Mouse (Mus musculus) megakaryocyte, adult 5-6 weeks (primary cell): ENCODE measurements around the gene Usp46. TPM values are rescaled to one million over a fixed set of nuclear protein-coding genes. Genes with fewer than 3 reads are reported as not detected.

Experiments used
- ATAC-seq: 2 replicates; pipeline ENCODE4 v1.8.0; 2016; ENCODE audit warnings: mild to moderate bottlenecking, inconsistent platforms; ENCODE audit not compliant: poor library complexity, severe bottlenecking
- total RNA-seq, 2 experiments: library from RNA; stranded (forward) in 1 of 2; stranded (reverse) in 1 of 2; fragments of 153-499, 151-499 nt in 1 of 2; fragments of 221-1000, 200-1000 nt in 1 of 2; gene quantifications; 2 replicates each; pipeline versions ENCODE4 v1.2.3 to v1.2.4; 2015 to 2017

Usp46 gene
- total RNA-seq (2015) (9.3 and 12.0 TPM in 2 replicates), total RNA-seq (2017) (7.3 and 10.0 TPM in 2 replicates)

DNA sequence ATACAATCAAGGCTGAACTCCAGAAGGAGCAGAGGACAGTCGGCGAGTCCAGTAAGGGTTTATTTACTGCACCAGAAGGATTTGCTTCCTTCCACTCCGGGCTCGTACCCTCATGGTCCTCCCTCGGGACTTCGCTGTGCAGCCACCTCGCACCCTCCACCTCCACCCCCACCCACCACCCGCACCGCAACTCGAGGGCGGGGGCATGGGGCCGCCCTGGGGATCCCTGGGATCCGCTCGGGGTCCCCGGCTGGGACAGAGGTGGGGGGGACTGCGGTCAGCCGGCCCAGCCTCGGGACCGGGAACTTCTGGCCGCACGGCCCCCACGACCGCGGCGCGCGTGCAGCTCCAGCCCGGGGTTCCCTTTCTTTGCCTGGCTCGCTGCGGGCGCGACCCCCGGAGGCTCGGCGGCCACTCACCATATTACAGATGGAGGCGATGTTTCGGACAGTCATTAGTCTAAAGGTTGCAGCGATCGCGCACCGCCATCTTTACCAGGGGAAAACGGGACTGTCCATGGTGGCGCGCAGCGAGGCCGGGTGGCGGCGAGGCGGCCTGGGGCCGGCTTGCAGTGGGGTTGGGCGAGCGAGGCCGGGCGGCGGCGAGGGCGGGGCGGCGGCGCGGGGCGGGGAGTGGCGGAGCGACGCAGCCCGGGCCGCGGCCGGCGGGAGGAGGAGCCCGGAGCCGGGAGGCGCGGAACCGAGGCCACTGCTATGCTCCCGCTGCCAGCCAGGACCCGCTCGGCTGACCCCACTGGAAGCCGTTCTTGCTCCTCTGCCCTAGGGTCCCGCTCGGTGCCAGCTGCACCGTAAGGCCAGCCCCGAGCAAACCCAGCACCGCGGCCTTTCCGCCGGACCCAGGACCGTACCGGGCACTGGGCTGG, at the start of gene Usp46:
Usp46 (minus strand) TSS at position 601 of the 883 bp plus-strand sequence.
- peak; percentile 82 for ATAC-seq

DNA sequence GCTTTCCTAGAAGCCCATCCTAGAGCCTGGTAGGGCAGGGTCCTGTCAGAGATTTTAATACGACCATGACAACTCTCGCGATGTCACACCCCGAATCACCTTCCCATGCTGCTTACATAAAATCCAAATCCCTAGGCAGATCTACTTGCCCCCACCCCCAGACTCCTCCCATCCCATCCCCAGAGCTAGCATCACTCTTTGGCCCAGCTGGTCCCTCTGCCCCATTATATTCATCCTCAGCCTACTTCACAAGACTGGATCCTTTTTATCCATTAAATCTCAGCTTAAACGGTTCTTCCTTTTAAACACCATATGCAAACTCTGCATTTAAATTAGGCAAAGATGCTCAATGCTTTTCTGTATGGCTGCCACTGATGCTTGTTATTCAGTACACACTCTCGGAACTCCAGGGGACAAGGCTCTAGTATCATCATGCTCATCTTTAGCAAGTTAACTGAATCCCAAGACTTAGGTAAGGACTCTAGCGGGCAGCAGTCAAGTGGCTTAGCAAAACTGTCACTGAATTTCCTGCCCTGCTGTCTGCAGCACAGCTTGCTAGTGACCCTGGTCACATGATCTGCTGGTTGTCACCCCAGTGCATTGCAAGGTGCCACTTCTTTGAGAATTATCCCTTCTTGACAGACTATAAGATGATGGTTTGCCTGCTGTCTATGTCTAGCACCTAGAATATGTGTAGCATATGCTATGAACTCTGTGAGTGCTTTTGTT, 45.9 kb upstream of the Usp46 start:
- ATAC-seq: no peak

GRCm38 (mm10) chr5:74105445-74105844, 37.2 kb upstream of the Usp46 start:
- ATAC-seq: no peak

DNA sequence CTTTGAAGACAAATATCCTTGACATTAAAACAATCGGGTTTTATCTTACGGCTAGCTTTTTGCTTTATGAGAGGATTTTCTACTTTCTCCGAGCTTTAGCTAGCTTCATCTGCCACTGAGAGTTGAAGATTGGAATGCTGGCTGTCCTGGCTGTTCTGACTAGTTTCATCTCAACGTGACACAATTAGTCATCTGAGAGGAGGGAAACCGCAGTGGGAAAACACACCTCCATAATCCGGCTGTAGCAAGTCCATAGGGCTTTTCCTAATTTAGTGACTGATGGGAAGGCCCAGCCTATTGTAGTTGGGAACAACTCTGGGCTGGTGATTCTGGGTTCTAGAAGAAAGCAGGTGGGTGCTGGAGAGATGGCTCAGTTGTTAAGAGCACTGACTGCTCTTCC, 33.5 kb upstream of the Usp46 start:
- ATAC-seq: no peak

- ATAC-seq: no peak
These were observed 30.8 kb upstream of the Usp46 start for GRCm38 (mm10) chr5:74099046-74099445.

DNA sequence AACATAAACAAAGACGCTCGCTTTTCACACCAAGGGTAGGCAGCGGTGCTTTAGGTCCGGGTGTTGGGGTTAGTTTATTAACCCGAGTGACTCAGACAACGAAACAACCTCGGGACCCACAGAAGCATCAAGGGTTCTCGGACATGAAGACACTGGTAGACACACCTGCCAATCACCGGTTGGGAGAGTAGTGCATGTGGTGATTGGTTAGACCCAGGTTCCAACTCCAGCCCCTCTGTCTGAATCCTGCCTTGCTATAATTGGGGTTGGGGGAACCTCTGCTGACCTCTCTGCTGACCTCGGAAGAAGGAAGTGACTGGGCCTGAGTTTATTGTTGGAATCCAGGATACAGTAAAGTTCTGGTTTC, 29.6 kb upstream of the Usp46 start:
- ATAC-seq: no peak

GRCm38 (mm10) chr5:74097116-74097853, 29.1 kb upstream of the Usp46 start:
- no peak for ATAC-seq

DNA sequence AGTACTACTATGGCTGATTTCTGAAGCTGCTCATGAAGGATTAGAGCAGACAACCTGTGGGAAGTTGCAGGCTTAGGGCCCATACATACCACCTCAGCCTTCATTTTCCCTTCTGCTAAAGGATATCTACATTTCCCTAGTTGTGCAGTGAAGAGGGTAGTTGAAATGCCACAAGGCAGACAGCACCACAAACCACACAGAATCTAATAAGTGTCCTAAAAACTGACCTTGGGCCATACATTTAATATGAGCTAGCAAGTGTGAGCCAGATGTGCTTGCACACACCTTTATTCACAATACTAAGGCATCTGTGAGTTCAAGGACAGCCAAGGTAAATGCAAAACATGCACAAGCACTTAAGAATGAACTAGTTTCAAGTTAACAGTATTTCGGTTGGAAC, 27.8 kb upstream of the Usp46 start:
- no peak for ATAC-seq

DNA sequence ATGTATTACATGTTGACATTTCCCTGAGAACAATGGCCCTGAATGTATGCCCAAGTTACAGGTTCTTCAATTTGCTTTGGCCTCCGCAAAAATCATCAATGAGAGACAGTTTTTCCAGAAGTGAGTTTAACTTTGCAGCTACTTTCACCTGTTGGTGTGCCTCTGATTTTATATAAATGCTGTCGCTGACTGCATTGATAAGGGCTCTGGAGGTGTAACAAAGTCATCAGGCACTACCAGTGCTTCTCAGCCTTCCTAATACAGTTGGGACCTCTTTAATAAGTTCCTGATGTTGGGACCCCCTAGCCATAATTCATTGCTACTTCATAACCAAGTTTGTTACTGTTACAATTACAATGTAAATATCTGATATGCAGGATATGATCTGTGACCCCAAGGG, 27.4 kb upstream of the Usp46 start:
- no peak for ATAC-seq

DNA sequence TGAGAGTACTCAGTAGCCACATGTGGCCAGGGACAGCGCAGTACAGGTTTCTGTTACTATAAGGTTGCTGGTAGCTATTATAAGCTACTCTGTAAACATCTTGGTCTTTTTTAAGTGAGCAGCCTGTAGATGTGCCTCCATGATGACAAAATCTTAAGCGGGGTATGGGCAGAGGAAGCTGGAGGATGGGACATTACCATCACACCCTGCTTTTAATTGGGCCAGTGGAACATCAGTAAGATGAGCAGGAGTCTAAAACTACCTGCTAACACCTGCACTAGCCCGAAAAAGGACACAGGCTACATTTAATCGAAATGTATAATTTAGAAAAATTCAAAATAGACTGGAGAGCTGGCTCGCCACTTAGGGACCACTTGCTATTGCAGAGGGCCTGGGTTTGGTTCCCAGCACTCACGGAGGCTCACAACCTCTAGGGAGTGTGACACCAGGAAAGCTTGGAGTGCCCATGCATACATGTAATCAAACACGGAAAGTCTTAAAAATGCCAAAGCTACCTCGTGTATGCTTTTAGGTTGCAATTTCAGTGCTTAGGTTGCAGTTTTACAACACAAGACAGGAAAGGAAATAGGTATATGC, 26.7 kb upstream of the Usp46 start:
- no peak for ATAC-seq

DNA sequence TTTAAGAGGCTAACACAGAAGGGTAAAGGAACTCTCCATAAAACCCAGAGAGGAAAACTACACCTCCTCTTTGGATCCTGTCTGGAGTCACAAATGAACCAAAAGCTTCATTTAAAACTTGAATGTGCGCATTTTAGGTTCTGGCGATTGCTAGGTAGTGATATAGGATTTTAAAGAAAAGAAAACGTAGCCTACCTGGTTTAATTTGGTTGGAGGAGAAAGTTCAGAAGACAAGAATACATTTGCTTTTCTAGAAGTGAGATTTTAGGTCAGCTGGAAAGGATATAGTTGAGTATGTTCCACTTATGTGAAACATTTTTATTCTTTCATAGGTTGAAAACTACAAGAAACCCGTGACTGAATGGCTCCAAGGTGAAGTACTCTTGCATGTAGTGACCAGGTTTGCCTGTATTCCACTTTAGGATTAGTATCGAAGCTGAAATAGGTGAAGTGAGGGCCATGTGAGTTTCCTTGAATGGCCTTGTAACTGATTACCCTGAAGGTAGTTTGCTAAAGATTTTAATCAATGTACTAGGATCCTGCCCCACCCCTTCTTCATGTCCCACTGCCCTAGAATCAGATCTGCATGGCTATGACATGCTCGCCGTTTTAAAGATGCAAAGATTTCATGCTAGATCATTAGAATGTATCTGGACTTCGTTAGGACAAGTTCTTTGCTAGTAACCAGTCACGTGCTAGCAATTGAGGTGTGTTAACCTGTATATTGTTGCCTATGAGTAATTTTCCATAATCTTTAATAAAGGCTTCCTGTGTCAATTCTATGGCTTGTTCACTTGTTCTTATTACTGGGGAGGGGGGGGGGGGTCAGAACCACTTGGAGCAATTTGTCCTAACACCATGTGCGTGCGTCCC, 25.6 kb upstream of the Usp46 start:
- no peak for ATAC-seq

GRCm38 (mm10) chr5:74092833-74093555, 24.8 kb upstream of the Usp46 start:
- ATAC-seq: peak; percentile 99

- peak; percentile 25; the same call in 1 of the 2 replicates for ATAC-seq
These were observed 24.2 kb upstream of the Usp46 start for GRCm38 (mm10) chr5:74092481-74092832.

GRCm38 (mm10) chr5:74089643-74090042, 21.4 kb upstream of the Usp46 start:
- ATAC-seq: no peak

- no peak for ATAC-seq
These were observed 13.5 kb upstream of the Usp46 start for GRCm38 (mm10) chr5:74081756-74082155.

- no peak for ATAC-seq
These were observed 10.8 kb upstream of the Usp46 start for GRCm38 (mm10) chr5:74078861-74079615.

GRCm38 (mm10) chr5:74078400-74078799, 10.2 kb upstream of the Usp46 start:
- ATAC-seq: no peak

DNA sequence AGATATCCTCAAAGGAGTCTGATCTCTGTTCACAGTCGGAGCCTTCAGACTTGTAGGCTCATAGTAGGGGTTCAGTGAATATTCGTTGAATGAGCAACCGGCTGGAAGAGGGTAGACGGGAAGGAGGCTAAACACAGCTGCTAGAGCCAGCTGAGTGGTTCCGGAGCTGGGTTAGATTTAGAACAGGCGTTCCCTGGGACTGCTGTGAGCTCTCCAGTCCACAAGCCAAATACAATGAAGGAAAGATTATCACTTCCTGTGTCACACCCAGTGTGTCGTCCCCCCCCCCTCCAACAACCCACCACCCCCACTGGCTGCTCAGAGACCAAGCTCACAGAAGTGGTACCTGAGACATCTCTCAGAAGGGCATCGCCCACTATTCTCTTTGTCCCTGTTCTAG, 9.7 kb upstream of the Usp46 start:
- ATAC-seq: no peak

GRCm38 (mm10) chr5:74076759-74077158, 8.5 kb upstream of the Usp46 start:
- no peak for ATAC-seq
